8 mouse cellular contexts compared by ENCODE assay signal in genomic region chr2:48332783-48333182, GRCm38 (mm10).
DNase-seq lines count a peak whose midpoint lies in the region; ATAC-seq and TF ChIP-seq lines count a peak whose summit lies in the region.

No protein-coding gene starts in this region.

- TF ChIP-seq RAD21 in CH12.LX (IDR thresholded peaks at IDR 0.05; ENCODE audit: low read depth, low read length) = no peak

- H3K27me3 ChIP-seq in CH12.LX (replicated peaks) = no peaks in the 10 kb centered on the region
- no peaks in the 10 kb centered on the region for H3K27me3 ChIP-seq in hindbrain, embryonic 15.5 days
- H3K27me3 ChIP-seq in lung, embryonic 14.5 days (ENCODE audit: insufficient read depth, low read length) = no peaks in the 10 kb centered on the region
- H3K27me3 ChIP-seq in forebrain, postnatal 0 days (ENCODE audit: insufficient read depth, low read length) = no peaks in the 10 kb centered on the region

- no peak for TF ChIP-seq POLR2A in CH12.LX (IDR thresholded peaks at IDR 0.05; ENCODE audit: low read depth, low read length)

- H3K9me3 ChIP-seq in CH12.LX (replicated peaks; ENCODE audit: low read length) = peaks cover 4% of the 10 kb centered on the region
- no peaks in the 10 kb centered on the region for H3K9me3 ChIP-seq in hindbrain, embryonic 15.5 days
- no peaks in the 10 kb centered on the region for H3K9me3 ChIP-seq in lung, embryonic 14.5 days (ENCODE audit: low read depth, low read length)
- H3K9me3 ChIP-seq in forebrain, postnatal 0 days (ENCODE audit: low read length) = no peaks in the 10 kb centered on the region

- H3K4me2 ChIP-seq in CH12.LX (ENCODE audit: insufficient read depth, low read depth, poor library complexity, severe bottlenecking) = peak overlapping the region; percentile 55
- H3K4me2 ChIP-seq in hindbrain, embryonic 15.5 days = peak overlapping the region; percentile 22
- peak overlapping the region; percentile 33 for H3K4me2 ChIP-seq in lung, embryonic 14.5 days
- H3K4me2 ChIP-seq in forebrain, postnatal 0 days (ENCODE audit: low read depth) = no peak overlapping the region

- no peaks in the 10 kb centered on the region for H3K79me2 ChIP-seq in CH12.LX (replicated peaks; ENCODE audit: control insufficient read depth, extremely low read depth, insufficient read depth, poor library complexity, severe bottlenecking)

- TF ChIP-seq CTCF in CH12.LX (conservative IDR thresholded peaks at IDR 0.05 in 1 of 2, IDR thresholded peaks at IDR 0.05 in 1 of 2; ENCODE audit: low read depth in 2 of 2, low read length in 2 of 2) = no peak
- TF ChIP-seq CTCF in lung, embryonic 14.5 days (IDR thresholded peaks at IDR 0.05; ENCODE audit: low read depth) = no peak
- no peak for TF ChIP-seq CTCF in forebrain, postnatal 0 days (IDR thresholded peaks at IDR 0.05; ENCODE audit: low read depth)

- DNase-seq in CH12.LX (ENCODE audit: extremely low read depth) = peak; percentile 10
- DNase-seq in c-Kit-positive CD71-negative TER-119-negative erythroid progenitor cells, embryonic 14.5 days (ENCODE audit: low read depth) = peak; percentile 12
- peak; percentile 53 for DNase-seq in lung, embryonic 14.5 days
- peak; percentile 30 for DNase-seq in thymus, postnatal 4 days
- DNase-seq in forebrain, postnatal 0 days = no peak
- no peak for DNase-seq in layer of hippocampus, postnatal 10 days (ENCODE audit: low spot score in 2 of 2)
- no peak for DNase-seq in right cerebral cortex, postnatal 14 days

- H3K36me3 ChIP-seq in CH12.LX (replicated peaks in 1 of 2; ENCODE audit: control insufficient read depth in 1 of 2, insufficient read depth in 1 of 2, low read length in 1 of 2) = no peaks in the 10 kb centered on the region
- H3K36me3 ChIP-seq in hindbrain, embryonic 15.5 days = no peaks in the 10 kb centered on the region
- H3K36me3 ChIP-seq in lung, embryonic 14.5 days (ENCODE audit: insufficient read depth) = no peaks in the 10 kb centered on the region
- H3K36me3 ChIP-seq in forebrain, postnatal 0 days (ENCODE audit: insufficient read depth) = no peaks in the 10 kb centered on the region

- no peak for ATAC-seq in hindbrain, embryonic 15.5 days (ENCODE audit: low FRiP score, low read depth)
- ATAC-seq in lung, embryonic 14.5 days (ENCODE audit: insufficient read depth) = no peak
- no peak for ATAC-seq in forebrain, postnatal 0 days

- no peaks in the 10 kb centered on the region for H3K4me1 ChIP-seq in CH12.LX (ENCODE audit: control insufficient read depth in 1 of 2, insufficient read depth in 2 of 2)
- 0 out of 2 replicates have a peak, but pooled peaks cover 4% of the 10 kb centered on the region for H3K4me1 ChIP-seq in hindbrain, embryonic 15.5 days (replicated peaks)
- H3K4me1 ChIP-seq in lung, embryonic 14.5 days (ENCODE audit: insufficient read depth) = no peaks in the 10 kb centered on the region
- no peaks in the 10 kb centered on the region for H3K4me1 ChIP-seq in forebrain, postnatal 0 days (ENCODE audit: insufficient read depth)

- peak overlapping the region in 1 of 3 experiments; percentile 36 for H3K4me3 ChIP-seq in CH12.LX (replicated peaks in 1 of 3; ENCODE audit: low read depth in 2 of 3, low read length in 2 of 3, poor library complexity in 1 of 3)
- H3K4me3 ChIP-seq in hindbrain, embryonic 15.5 days = no peak overlapping the region
- H3K4me3 ChIP-seq in lung, embryonic 14.5 days (ENCODE audit: low read depth, low read length) = no peak overlapping the region; the same call in 1 of the 2 replicates
- no peak overlapping the region for H3K4me3 ChIP-seq in forebrain, postnatal 0 days (ENCODE audit: low read depth, low read length)

- WGBS in hindbrain, embryonic 15.5 days = 63% methylated on average over 10 of the region's 10 CpGs
- 47% methylated on average over 10 of the region's 10 CpGs for WGBS in lung, embryonic 14.5 days
- WGBS in forebrain, postnatal 0 days = 60% methylated on average over 10 of the region's 10 CpGs

- H3K27ac ChIP-seq in CH12.LX (ENCODE audit: insufficient read depth, low read depth) = no peak overlapping the region
- no peak overlapping the region for H3K27ac ChIP-seq in hindbrain, embryonic 15.5 days (replicated peaks)
- no peak overlapping the region for H3K27ac ChIP-seq in lung, embryonic 14.5 days (ENCODE audit: low read depth)
- H3K27ac ChIP-seq in forebrain, postnatal 0 days (ENCODE audit: low read depth, low read length) = no peak overlapping the region

- in situ Hi-C loops in CH12.LX (cut with MboI; ENCODE audit: low pct_ligation_motif_present, low pct_unique_long_range_greater_than_20kb, low sequenced_read_pairs) = no loop called here

- TF ChIP-seq EP300 in CH12.LX (IDR thresholded peaks at IDR 0.05; ENCODE audit: low read length) = no peak

- dilution Hi-C loops in CH12.LX (cut with MboI; ENCODE audit: extremely low pct_ligation_motif_present, extremely low pct_unique_long_range_greater_than_20kb, low sequenced_read_pairs) = no loop called here

- no peak overlapping the region for H3K9ac ChIP-seq in CH12.LX (ENCODE audit: insufficient read depth, low read depth)
- no peak overlapping the region for H3K9ac ChIP-seq in hindbrain, embryonic 15.5 days
- no peak overlapping the region for H3K9ac ChIP-seq in lung, embryonic 14.5 days
- no peak overlapping the region for H3K9ac ChIP-seq in forebrain, postnatal 0 days

TF ChIP-seq in CH12.LX, 34 proteins besides CTCF, POLR2A, EP300 and RAD21:
- TF ChIP-seq ZNF384 (IDR thresholded peaks at IDR 0.05; ENCODE audit: low read depth, low read length) (no peak), UBTF (IDR thresholded peaks at IDR 0.05; ENCODE audit: low read depth, low read length) (no peak), POLR2AphosphoS2 (IDR thresholded peaks at IDR 0.05; ENCODE audit: low read depth, low read length) (no peak), MAFK (IDR thresholded peaks at IDR 0.05; ENCODE audit: insufficient replicate concordance, low read length) (no peak), MEF2A (IDR thresholded peaks at IDR 0.05; ENCODE audit: borderline replicate concordance, low read depth, low read length) (no peak), HCFC1 (IDR thresholded peaks at IDR 0.05; ENCODE audit: low read depth, low read length) (no peak), RCOR1 (conservative IDR thresholded peaks at IDR 0.05; ENCODE audit: low read depth, low read length) (no peak), ETS1 (conservative IDR thresholded peaks at IDR 0.05; ENCODE audit: low read depth, low read length) (no peak), USF2 (conservative IDR thresholded peaks at IDR 0.05; ENCODE audit: low read depth, low read length) (no peak), ZKSCAN1 (IDR thresholded peaks at IDR 0.05; ENCODE audit: borderline replicate concordance, low read depth, low read length) (no peak), USF1 (IDR thresholded peaks at IDR 0.05; ENCODE audit: low read depth, low read length) (no peak), IRF4 (IDR thresholded peaks at IDR 0.05; ENCODE audit: low read depth, low read length) (no peak), E2F4 (IDR thresholded peaks at IDR 0.05; ENCODE audit: insufficient replicate concordance, low read depth, low read length) (no peak), TCF12 (IDR thresholded peaks at IDR 0.05; ENCODE audit: low read depth, low read length) (no peak), NRF1 (IDR thresholded peaks at IDR 0.05; ENCODE audit: low read depth, low read length) (no peak), MAX (IDR thresholded peaks at IDR 0.05; ENCODE audit: low read length) (no peak)

Comparison
In these comparisons a context has a peak if more than half of its experiments do, and no peak if none do; other contexts are left out.
1. DNase-seq: peak in CH12.LX (single experiment), c-Kit-positive CD71-negative TER-119-negative erythroid progenitor cells, embryonic 14.5 days (single experiment), lung, embryonic 14.5 days (single experiment) and thymus, postnatal 4 days (single experiment); none in forebrain, postnatal 0 days (single experiment), layer of hippocampus, postnatal 10 days (0 of 2) and right cerebral cortex, postnatal 14 days (single experiment).